Mouse (Mus musculus) cerebellum, adult 9-11 months (tissue): ENCODE data around the gene Nxph4.

Source experiments
- DNase-seq: peaks from one replicate; pipeline ENCODE4 v3.0.0; 2022

Nxph4 gene

DNA sequence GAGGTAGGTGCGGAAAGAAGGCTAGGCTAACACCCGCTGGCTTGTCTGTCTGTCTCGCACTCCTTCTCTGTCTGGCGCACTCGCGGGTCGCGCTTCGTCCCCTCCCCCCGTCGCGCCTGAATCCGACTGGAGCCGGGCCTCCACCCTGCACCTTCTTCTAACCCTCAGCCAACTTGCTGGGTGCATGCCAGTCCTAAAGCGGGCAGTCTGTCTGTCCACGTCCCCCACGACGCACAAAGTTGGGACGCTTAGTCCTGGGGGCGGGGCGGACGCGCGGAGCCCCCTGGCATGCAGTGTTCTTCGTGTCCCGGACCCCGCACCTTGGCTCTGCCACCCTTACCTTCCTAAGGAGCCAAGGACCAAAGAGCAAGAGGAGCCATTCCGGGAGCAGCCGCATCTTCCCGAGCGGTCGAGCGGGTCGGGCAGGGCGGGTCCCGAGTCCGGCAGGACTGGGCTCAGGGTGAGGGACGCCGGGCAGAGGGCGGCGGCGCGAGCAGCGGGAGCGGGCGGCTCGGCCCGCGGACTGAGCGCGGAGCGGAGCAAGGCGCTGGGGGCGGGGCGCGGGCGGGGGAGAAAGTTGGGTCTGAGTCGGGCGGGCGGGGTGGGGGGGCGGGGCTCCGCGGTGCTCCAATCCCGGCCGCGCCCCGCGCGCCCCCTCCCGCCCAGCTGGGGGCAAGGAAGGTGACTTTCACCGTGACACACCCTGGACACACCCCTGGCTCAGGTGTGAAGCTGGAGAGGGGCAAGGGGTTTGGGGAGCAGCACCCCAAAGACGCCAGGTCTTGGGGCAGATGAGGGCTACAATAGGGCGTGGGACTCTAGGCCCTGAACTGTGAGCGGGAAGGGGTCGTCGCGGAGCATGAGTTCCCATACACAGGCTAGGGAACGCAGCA, at the start of gene Nxph4:
Gene Nxph4 (minus strand): TSS at position 524 of the 893 bp plus-strand sequence.
- no peak for DNase-seq

DNA sequence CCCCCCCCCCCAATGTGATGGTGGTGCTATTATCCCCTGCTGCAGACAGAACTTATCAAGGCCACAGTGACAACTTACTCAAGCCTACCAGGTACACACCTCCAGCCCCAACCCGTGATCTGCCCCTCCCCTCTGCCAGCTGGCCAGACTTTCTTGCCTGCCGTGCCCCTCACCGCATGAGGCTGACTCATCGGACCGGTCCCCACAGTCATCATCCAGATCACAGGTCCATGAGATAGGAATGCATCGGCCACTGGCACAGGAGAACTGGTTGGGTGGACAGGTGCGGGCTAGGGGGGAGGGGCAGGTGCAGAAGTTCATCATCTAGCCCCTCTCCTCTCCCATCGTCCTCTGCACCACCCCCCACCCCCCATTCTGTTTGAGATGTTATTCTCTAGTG, 49.3 kb upstream of the Nxph4 start:
- DNase-seq, result no peak

DNA sequence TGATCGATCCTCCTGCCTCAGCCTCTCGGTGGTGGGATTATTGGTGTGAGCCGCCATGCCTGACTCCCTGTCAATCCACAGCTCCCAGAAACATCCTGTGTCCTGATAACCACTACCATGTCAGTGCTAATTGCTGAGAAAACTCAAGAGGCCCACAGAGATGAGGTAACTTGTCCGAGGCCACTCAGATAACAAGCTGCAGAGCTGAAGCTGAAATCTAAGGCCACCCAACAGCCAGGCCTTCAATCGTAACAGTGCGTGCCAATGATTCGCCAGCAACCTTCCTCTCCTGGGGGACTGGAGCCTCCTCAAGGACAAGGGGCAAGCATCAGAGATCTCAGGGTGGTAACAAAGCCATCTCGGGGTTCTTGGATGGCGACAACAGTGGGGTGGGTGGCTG, 46.9 kb upstream of the Nxph4 start:
- DNase-seq, result no peak

DNA sequence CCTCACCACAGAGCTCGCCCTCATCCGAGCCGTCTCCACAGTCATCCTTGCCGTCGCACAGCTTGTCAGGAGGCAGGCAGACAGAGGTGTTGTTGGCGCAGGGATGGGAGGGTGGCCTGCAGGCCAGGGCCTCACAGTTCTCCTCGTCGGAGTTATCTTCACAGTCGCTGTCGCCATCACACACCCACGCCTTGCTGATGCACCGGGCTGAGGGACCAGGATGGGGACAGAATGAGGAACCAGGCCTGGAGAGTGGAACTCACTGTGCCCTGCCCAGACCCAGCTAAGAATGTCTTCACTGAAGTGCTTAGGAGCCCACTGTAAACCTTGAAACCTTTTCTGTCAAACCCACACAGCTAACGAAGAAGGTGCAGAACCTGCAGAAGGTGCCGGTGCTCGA, 43.6 kb upstream of the Nxph4 start:
- no peak for DNase-seq

DNA sequence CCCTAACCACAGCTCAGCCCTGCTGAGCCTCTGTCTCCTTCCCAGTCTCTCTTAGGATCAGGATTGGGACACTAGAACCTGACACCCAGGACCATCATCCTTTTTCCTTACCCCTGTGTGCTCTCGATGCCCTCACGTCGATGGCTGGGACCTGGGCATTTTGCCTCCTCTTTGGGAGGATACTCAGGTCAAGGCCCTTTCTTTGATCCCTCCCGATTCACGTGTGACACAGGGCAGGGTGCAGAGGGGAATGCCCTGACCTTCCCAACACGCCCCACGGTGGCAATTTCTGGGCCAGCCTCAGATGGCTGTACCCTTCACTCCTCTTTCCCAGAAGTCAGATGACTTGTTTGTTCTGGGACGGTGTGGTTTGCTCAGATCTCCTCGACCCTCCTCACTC, 42.8 kb upstream of the Nxph4 start:
- no peak for DNase-seq

DNA sequence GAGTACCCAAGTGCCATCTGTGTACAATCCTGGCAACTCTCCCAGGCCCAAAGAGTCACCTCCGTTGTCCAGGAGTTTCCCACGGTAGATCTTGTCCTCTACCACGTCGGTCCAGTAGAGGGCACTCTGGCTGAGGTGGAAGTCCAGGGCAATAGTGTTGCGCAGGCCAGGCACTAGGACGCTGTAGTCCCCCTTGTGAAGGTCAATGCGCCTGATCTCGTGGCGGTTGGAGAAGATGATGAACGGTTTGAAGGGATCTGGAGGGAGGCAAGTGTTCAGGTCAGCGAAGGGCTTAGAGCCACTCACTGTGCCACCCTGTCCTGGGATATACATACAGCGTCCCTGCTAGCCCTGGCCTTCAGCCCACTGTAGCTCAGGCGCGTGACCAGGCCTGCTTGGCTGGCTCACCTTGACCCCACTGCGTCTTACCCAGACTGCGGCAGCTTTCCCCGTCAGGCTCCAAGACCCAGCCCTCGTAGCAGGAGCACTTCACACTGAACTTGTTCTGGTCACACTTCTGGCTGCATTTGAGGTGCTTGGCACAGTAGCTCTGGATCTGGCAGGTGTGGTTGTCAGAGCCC, 42.1 kb upstream of the Nxph4 start:
- peak; percentile 85 for DNase-seq

DNA sequence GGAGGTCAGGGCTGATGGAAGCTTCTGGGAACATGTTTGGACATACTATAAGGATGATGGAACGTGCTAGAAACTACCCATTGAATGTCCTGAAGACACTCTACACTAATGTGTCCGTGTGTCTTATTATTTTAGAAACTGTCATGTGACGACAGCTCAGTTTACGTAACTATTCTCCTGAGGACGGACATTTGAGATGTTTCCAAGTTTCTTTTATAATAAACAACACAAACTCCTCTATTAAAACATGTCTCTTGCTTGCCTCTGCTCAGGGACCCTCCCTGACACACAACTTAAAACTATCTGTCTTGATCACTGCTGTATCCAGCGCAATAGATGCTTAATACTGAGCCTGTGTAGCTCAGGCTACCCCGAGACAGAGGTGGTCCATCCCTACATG, 41.4 kb upstream of the Nxph4 start:
- DNase-seq, result no peak

DNA sequence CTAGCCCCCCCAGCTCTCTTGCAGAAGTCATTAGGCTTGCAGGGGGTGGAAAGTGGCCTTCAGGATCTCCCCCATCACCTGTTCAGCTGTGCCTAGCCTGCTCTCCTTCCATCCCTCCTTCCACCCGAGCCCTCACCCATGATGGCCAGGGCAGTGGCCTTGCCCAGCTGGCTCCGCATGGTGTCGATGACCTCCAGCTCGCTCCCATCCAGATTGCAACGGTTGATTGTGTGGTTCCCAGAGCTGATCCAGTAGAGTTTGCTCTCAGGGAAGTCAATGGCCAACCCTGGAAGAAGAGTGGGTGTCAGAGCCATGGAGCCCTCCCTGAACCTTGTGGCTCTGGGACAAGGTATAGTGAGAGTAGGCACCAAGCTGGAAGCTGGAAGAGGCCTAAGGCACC, 37.9 kb upstream of the Nxph4 start:
- DNase-seq, result no peak

DNA sequence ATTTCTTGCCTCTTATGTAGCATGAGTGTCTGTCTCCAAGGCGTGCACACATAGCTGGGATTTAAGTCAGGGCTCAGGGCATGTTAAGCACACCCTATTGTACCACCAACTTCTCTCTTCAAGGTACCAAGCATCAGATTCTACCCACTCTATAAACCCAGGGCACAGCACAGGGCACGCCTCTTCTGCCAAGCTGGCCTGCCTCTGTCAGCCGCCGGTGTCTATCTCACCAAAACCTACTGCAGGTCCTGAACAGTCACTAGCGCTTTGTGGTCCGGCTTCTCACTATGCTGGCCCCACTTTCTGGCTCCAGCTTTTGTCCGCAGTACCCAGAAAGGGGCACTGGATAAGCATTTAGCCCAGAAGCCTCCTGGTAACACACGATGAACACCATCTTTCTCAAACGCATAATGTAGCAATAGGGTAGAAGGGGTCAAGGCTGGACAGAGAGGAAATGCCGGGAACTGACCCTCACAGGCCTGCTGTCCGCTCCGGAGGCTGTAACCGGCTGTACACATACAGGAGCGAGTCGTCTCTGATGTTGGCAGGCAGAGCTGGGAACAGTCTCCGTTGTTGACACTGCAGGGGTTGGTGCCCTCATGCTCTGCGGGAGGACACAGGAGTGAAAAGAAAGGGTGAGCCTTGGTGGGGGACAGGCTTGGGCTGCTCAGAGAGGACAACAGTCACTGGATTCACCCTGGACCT, 36.7 kb upstream of the Nxph4 start:
- DNase-seq, result no peak

DNA sequence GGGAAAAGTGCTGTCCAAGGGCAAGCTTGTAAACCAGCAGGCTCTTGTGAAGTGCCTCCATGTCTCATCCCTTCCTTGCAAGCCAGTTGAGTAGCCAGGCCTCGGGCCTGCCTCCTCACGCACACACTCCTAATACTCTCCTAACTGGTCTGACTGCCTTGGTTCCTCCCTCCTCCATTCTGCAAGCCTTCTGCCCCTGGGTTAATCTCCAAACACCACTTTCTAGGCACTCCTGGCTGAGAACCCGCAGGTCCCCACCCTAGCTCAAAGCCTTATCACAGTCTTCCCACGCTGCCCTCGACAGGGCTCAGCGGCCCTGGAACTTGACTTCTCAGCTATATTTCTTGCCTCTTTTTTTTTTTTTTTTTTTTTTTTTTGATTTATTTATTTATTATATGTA, 36.0 kb upstream of the Nxph4 start:
- DNase-seq, result no peak

DNA sequence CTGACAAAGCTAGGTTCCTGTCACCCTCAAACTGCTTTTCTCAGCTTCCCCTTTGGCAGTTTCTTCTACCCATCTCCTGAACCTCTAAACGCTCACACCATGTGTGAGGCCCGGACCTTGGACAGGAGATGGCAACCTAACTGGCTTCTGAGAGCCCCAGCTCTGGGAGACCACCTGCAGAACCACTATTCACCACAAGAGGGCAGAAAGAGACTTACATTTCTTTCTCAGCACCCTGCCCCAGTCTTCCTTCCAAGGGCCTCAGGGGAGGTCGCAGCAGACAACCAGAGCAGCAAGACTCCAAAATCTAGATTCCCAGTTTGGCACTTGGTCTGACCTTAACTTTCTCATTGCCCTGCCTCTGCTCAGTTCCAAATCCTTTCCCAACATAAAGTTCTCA, 35.1 kb upstream of the Nxph4 start:
- DNase-seq, result peak; percentile 75

DNA sequence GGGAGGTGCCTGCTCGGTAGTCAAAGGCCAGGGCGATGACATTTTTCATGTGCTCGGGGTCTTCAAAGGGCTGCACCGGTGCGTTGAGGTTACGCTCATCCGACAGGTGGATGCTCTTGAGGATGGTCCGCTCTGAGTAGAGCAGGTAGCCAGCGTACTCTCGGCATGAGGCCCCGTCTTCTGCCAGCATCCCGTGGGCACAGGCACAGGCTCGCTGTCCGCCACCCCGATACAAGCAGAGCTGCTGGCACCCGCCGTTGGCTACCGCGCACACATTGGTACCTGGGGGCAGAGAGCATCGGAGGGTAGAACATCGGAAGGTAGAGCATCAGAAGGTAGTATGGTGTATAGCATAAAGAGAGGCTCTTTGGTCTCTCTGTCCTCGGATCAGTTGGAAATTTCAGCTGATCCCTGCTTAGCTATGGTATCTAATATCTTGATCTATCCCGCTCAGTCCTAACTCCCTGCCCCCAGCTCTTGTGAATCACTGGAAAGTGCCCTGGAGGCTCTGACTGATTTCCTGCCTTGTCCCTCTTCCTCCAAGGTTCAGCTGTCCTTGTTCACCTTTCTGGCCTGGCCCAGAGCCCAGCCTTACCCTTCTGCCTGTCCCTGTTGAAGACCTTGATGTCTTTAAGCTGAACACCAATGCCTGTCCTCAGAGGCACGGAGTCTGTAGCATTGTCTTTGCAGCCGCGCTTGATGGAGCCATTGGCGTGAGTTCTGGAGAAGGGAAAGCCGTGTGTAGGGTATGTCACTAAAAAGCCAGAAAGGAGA, 32.4 kb upstream of the Nxph4 start:
- peak; percentile 63 for DNase-seq

DNA sequence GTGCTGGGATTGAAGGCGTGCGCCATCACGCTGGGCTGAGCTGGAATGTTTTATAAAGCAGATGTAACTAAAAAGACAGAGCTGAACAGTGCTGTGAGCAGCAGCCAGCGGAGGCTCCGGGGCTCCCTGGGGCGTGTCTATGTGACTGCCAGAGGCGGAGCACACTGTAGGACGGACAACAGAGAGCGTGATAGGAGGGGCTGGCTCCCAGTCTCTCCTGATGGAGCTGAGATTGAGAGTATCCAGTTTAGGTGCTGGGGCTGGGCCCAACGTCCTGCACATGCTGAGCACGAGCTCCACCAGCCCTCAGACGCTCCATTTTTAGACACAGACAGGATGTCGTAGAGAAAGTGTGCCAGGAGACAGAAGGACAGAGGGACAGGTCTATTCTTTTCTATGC, 29.9 kb upstream of the Nxph4 start:
- no peak for DNase-seq

DNA sequence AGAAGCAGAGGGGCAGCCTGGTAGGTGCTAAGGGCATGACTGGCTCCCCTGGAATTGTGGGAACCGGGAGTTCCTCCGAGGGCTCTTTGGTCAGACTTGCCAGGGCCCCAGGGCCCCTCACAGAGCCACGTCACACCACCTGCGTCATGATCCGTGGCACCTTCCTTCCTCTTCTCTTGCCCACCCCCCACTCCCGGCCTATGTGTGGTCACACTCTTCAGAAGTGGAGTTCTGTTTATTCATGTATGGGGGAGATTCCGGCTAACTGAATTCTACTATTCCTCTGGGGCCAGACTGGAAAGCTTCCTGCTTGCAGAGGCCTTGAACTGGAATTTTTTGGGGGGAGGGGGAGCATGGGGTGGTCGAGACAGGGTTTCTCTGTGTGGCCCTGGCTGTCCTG, 29.5 kb upstream of the Nxph4 start:
- DNase-seq, result no peak

DNA sequence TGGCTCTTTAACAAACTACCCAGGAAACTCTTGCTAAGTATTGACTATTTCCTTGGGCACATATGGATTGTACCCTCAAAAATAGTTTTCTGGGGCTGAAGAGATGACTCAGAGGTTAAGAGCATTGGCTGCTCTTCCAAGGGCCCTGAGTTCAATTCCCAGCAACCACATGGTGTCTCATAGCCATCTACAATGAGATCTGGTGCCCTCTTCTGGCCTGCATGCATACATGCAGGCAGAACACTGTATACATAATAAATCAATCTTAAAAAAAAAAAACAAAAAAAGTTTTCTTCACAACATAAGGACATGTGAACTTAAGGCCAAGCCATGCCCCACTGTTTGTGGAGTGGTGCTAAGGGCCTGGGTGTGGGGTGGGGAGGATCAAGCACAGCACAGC, 26.8 kb upstream of the Nxph4 start:
- DNase-seq, result no peak

DNA sequence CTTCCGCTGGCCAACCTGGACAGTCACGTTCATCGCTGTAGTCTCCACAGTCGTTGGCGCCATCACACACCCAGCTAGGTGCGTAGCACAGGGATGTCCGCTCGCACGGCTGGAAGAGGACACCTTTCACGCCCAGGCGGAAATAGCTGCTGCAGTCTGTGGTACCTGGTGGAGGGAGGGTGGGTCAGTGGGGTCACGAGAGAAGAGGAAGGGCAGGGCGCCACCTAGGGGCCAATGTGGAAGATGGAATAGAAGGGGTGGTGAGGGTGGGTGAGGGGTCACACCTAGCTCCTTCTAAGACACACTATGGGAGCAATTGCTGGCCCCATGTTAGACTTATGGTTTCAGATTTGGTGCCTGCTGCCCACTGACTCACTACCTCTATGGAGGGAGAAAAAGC, 23.0 kb upstream of the Nxph4 start:
- DNase-seq, result no peak

DNA sequence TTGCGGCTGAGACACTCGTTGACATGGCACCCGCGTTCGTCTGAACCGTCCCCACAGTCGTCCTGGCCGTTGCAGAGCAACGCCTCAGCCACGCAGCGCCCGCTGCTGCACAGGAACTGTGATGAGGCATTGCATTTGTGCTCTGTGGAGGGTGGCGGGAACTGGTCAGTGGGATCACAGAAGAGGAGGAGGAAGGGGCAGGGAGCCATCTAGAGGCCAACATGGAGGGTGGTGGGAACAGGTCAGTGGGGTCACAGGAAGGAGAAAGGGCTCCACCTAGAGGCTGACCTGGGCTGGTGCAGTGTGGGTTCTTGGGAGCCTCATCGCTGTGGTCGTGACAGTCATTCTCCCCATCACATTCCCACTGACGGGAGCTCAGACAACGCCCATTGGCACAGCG, 21.3 kb upstream of the Nxph4 start:
- peak; percentile 61 for DNase-seq

DNA sequence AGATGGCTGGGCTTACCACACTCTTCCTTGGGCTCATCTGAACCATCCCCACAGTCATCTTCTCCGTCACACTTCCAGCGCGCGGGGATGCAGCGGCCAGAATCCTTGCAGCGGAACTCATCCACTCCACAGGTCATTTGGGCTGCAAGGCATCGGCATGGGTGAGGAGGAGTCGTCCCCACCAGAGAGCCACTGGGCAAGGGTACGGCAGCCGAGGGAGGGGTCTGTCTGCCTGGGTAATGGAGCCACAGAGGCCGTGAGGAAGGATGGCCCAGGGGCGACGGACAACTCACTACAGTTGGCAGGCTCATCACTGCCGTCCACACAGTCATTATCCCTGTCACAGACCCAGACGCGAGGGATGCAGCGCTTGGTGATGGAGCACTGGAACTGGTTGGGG, 15.5 kb upstream of the Nxph4 start:
- DNase-seq, result no peak

DNA sequence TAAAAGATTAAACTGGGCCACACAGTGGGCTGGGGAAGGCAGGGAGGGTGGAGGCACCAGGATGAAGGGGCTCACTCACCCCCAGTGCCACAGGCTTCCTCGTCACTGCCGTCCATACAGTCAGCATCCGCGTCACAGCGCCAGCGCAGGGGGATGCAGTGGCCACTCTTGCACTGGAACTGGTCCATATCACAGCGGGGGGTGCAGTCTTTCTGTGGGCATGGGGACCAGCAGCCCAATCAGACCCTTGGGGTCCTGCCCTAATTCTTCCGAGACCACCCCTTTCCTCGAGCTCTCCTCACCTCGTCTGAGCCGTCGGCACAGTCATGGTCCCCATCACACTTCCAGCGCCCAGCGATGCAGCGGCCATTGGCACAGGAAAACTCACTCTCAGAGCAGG, 13.9 kb upstream of the Nxph4 start:
- no peak for DNase-seq

DNA sequence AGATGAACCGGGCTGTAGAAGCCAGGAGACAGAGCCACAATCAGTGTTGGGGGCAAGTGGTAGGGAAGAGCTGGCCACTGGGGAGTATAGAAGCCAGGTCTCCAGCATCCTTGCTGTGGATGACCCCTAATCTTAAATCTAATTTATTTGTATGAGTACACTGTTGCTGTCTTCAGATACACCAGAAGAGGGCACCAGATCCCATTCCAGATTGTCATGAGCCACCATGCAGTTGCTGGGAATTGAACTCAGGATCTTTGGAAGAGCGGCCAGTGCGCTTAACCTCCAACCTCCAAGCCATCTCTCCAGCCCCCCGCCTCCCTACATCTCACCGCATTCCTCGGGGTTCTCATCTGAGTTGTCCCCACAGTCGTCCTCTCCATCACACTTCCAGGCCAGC, 12.1 kb upstream of the Nxph4 start:
- DNase-seq, result no peak

DNA sequence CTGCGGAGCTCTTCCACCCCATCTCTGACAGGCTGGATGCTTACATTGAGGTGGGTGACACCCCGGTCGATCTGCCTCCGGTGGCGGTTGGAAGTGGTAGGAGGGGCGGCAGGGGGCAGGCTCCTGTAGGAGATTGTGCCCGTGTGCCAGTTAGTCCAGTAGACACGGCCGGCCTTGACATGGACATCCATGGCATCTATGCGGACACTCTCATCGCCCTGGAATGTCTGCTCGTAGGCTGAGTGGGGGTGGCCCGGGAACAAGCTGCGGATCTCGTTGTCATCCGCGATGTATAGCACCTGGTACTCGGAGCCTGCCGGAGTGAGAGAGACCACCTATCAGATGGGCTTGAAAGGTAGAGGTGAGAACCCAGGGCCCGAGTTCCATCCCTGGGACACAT, 10.0 kb upstream of the Nxph4 start:
- no peak for DNase-seq

DNA sequence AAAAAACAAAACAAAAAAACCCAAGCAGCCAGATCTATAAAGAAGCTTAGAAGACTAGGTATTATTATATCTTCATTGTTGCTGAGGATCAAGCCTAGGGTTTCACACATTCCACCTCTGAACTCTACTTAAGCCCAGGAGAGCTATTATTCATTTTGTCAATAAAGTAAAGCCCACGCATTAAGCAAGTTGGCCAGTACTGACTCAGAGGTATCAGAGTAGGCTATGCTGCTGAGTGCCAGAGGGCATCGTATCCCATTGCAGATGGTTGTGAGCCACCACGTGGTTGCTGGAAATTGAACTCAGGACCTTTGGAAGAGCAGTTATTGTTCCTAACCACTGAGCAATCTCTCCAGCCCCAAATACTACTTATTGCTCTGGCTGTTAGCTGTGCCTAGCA, 9.6 kb upstream of the Nxph4 start:
- DNase-seq, result no peak

DNA sequence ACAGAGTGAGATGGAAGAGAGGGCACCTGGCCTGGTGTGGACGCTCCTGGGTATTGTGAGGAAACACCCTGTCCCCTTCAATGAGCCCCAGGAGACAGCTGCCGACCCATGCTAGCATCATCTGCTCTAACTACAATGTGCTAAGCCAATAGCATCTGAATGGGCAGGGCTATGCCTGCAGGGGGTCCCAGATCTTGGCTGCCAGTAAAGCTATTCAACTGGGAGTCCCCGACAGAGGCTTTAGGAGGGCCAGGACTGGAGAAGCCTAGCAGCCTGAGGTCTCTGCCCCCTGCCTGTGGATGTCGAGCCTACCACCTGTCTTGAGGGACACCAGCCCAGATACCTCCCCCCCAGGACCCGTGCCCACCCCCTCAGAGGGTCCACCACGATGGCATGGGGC, 8.4 kb upstream of the Nxph4 start:
- peak; percentile 74 for DNase-seq
